Mouse (Mus musculus) C2C12 (cell line): Measurements from ENCODE around the gene Trim38.

ENCODE experiments used
- CEBPB ChIP-seq: IDR thresholded peaks from one replicate; pipeline ENCODE4 v1.6.1; 2011; ENCODE audit warnings: low read depth, mild to moderate bottlenecking, control low read depth, moderate library complexity
- CTCF ChIP-seq: IDR thresholded peaks from one replicate; pipeline ENCODE4 v1.5.1; 2011; ENCODE audit not compliant: control insufficient read depth, insufficient read depth, insufficient read length
- MAX ChIP-seq: IDR thresholded peaks from one replicate; pipeline ENCODE4 v1.6.1; 2011; ENCODE audit warnings: mild to moderate bottlenecking, control low read depth
- MYOD1 ChIP-seq: IDR thresholded peaks from one replicate; pipeline ENCODE4 v1.6.1; 2011; ENCODE audit warnings: low read depth; ENCODE audit not compliant: control insufficient read depth, insufficient read length
- USF1 ChIP-seq: IDR thresholded peaks from one replicate; pipeline ENCODE4 v1.6.1; 2011; ENCODE audit warnings: low read depth, mild to moderate bottlenecking, control low read depth, moderate library complexity

DNA sequence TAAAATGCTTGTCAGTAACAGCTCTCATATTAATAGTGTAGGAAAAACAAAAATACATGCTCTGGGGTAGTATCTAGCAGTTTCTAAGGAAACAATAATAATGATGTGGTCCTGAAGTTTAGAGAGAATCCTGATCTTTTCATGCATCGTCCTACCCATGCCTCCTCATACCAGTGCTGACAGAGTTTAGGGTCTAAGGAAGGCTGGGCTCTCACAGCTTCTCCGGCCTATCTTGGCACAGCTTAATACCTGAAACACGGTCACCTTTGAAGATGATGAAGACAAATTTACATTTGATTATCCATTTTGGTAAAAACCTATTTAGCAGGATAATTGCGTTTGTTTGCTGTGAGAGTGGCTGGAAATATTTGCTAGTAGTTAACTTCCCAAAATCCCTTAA is 25.8 kb upstream of the Trim38 start:
- TF ChIP-seq CTCF (no peak), MYOD1 (no peak), MAX (no peak), USF1 (no peak), CEBPB (no peak)
